Mouse (Mus musculus): Measurements from ENCODE around the gene Zdhhc3.

Zdhhc3 gene

GRCm38 (mm10) chr9:123115566-123115965, 2.6 kb upstream of the Zdhhc3 start:
- DNase-seq (ENCODE audit: low read depth, low spot score) = no peak

DNA sequence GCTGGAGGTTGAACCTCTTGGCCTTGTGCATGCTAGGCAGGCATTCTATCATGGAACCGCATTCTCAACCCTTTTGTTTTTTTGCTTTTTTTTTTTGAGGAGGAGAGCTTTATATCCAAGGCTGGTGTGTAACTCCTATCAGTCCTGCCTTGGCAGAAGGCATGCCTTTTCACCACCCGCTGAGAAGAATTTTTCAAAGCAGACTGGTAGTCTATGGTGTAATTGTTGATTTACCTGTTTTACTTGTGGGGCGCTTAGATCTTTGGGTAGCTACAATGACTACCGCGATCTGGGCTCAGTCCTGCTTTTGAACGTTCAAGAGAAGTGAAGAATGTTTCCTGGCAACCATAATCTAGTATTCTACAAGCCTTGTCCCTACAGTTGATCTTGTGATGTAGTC, 926 bp upstream of the Zdhhc3 start:
- DNase-seq (ENCODE audit: low read depth, low spot score) = no peak

GRCm38 (mm10) chr9:123111751-123112221, 1.2 kb downstream of the Zdhhc3 start:
- peak; percentile 19 for DNase-seq (ENCODE audit: low read depth, low spot score)

GRCm38 (mm10) chr9:123109188-123109587, 3.8 kb downstream of the Zdhhc3 start:
- no peak for DNase-seq (ENCODE audit: low read depth, low spot score)

- peak; percentile 42 for DNase-seq (ENCODE audit: low read depth, low spot score)
These were observed 5.8 kb downstream of the Zdhhc3 start for GRCm38 (mm10) chr9:123107186-123107585.

GRCm38 (mm10) chr9:123104362-123104761, 8.6 kb downstream of the Zdhhc3 start:
- DNase-seq (ENCODE audit: low read depth, low spot score) = no peak

GRCm38 (mm10) chr9:123103425-123103824, 9.6 kb downstream of the Zdhhc3 start:
- no peak for DNase-seq (ENCODE audit: low read depth, low spot score)

GRCm38 (mm10) chr9:123099631-123100455, 13.2 kb downstream of the Zdhhc3 start:
- no peak for DNase-seq (ENCODE audit: low read depth, low spot score)

GRCm38 (mm10) chr9:123090844-123091243, 22.2 kb downstream of the Zdhhc3 start:
- DNase-seq (ENCODE audit: low read depth, low spot score) = no peak

DNA sequence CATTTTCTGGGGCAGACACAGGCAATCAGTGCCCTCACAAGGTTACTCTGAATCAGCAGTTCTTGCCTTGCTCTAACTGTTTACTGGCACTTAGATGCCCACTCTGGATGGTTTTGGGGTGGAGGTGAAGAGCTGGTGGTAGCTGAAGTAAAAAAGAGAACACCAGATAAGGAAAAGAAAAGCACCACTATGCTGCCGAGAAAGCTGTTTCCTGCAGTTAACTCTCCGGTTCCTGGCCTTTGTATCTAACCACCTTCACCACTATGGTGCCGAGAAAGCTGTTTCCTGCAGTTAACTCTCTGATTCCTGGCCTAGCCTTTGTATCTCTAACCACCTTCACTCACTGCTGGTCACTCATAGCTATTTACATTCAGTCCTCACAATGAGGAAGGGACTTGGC, 25.4 kb downstream of the Zdhhc3 start:
- DNase-seq (ENCODE audit: low read depth, low spot score) = no peak

GRCm38 (mm10) chr9:123085373-123085772, 27.6 kb downstream of the Zdhhc3 start:
- DNase-seq (ENCODE audit: low read depth, low spot score) = no peak

- DNase-seq (ENCODE audit: low read depth, low spot score) = no peak
These were observed 32.2 kb downstream of the Zdhhc3 start for GRCm38 (mm10) chr9:123080796-123081195.

- no peak for DNase-seq (ENCODE audit: low read depth, low spot score)
These were observed 32.6 kb downstream of the Zdhhc3 start for GRCm38 (mm10) chr9:123080355-123080754.

- DNase-seq (ENCODE audit: low read depth, low spot score) = no peak
These were observed 33.9 kb downstream of the Zdhhc3 start for GRCm38 (mm10) chr9:123079149-123079548.

- no peak for DNase-seq (ENCODE audit: low read depth, low spot score)
These were observed 52.8 kb downstream of the Zdhhc3 start for GRCm38 (mm10) chr9:123060172-123060571.

DNA sequence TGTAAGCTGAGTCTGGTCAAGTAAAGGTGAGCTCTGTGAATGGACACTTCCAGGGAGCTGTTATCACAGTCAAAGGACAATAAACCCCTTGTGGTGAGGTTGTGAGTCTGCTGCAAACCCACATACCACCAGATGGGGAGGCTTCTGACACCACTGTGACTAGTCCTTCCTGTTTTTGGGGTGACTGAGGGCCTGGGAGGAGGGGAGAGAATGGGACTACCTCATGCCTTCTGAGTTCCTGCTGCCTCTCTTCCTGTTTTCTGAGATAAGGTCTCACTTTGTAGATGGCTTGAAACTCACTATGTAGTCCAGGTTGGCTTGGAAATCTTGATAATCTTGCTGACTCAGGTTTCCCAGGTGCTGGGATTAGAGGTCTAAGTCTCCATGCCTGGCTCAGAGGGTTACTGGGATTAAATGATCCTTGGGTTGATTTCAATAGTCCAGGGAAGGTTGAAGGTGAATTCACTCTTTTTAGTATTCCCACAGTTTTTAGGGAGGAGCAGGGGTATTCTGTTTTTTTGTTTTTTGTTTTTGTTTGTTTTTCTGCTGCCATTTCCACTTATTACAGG, 54.2 kb downstream of the Zdhhc3 start:
- DNase-seq (ENCODE audit: low read depth, low spot score) = no peak

DNA sequence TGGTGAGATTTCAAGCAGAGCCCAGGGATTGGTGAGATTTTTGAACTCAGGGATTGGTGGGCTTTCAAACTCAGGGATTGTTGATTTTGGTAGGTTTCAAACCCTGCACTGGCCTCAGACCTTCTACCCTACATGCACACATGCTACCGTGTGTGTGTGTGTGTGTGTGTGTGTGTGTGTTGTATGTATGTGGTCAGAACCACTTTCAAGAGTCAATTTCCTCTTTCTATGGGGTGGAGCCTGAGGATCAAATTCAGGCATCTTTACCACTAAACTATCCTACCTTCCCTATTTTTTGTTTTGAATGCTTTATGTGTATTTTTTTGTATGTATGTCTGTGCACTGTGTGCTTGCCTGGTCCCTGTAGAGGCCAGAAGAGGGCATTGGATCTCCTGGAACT, 65.3 kb downstream of the Zdhhc3 start:
- DNase-seq (ENCODE audit: low read depth, low spot score) = no peak

GRCm38 (mm10) chr9:123034426-123034825, 78.6 kb downstream of the Zdhhc3 start, which contains the start of gene Tgm4:
TSS of gene Tgm4 (plus strand) at chr9:123034726.
- DNase-seq (ENCODE audit: low read depth, low spot score) = no peak

DNA sequence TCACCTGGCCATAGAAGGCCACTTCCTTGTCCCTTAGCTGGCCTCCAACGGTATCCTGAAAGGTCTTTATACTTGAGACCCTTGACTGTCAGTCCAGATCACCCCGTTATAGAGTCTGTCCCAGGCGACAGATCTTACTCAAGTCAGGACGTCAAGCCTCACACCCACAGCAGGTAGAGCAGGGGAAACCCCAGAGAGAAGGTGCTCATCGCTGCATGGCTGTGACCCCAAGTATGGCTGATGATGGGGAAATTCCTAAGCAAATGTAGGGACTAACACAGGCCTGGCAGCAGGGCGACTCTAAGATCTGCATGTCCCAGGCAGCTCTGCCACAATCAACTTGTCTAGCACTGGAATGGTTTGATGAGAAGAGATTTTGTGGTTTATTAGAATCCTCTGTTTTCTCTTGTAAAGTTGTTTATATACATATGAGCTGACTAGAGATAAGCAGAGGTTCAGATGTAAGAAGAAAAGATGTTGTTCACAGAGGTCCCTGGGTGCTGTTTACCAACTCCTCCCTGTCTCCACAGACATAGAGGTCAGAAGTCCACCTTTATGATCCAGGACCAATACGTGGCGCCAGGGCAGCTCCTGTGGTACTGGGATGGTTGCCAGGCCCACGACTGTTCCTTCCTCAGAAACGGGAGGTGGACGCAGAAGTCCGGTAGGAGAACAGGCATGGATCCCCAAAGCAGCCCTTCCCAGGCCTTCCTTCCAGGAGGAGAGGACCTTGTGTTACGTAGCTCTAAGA, 81.3 kb downstream of the Zdhhc3 start:
- DNase-seq (ENCODE audit: low read depth, low spot score) = no peak

DNA sequence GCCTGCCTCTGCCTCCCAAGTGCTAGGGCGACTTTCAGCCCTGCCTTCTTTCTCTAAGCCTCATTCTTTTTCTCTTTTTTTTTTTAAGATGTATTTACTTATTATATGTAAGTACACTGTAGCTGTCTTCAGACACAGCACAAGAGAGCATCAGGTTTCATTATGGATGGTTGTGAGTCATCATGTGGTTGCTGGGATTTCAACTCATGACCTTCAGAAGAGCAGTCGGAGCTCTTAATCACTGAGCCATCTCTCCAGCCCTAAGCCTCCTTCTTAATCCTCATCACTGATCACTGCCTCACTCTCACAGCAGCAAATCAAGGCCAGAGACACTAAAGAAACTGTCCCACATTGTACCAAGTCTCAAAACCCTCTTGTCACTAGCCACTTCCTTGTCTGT, 88.8 kb downstream of the Zdhhc3 start:
- no peak for DNase-seq (ENCODE audit: low read depth, low spot score)

DNA sequence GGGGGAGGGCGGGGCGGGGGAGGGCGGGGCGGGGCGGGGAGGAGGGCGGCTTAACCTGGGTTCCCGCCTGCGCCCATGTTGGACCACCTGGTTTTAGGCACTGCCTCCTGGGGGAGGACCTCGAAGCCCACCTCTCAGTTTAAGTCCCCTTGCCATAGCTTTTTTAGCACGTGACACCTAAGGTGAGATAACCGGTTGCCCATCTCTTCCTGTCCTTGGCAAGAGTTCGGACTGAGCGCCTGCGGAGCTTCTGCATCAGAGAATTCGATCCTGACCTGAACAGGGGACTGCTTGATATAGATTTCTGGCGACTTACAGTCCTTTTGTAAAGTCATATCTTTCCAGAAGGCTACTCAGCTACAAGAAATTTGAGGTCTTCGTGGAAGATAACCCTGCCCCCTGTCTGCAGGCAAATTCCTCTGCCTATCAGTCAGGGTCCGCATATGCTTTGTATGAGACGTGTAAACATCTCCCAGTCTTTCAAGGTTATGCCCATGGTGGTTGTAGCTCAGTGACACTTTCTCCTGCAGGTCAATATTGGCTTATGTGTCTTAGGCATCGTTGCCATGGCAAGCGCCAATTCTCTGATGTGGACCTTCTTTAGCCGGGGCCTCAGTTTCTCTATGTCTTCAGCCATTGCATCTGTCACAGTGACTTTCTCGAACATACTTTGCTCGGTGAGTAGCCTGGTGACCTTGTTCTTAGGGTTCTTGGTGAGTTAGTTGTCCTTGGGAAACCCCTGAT, 91.2 kb downstream of the Zdhhc3 start:
- DNase-seq (ENCODE audit: low read depth, low spot score) = no peak

All from ZHBTc4 (cell line).